Mouse (Mus musculus) large intestine, adult 2 months (tissue): ENCODE data around the gene Klhl35. TPM values are rescaled to one million over a fixed set of nuclear protein-coding genes. Genes with fewer than 3 reads are reported as not detected.
"Not testable (repeated sequence)": the region's sequence is repeated elsewhere in the genome, so short reads cannot be mapped to it uniquely, and the experiment has no call there.

Experiments
- DNase-seq: peaks from one replicate; pipeline ENCODE4 v3.0.0-alpha.2; 2012; ENCODE audit warnings: low read depth, low spot score
- WGBS: fragments of 180-500 bp; shearing (Covaris S2); methylation state at CpG from one replicate; pipeline ENCODE4 v1.1.7; 2018; 5-methylcytosine and 5-hydroxymethylcytosine counted together
- polyA plus RNA-seq: library from polyadenylated mRNA; depleted of rRNA; stranded (reverse); fragments of >200 nt; gene quantifications from 2 replicates; pipeline ENCODE4 v1.2.3, GENCODE M21; 2012; rRNA removed

Klhl35 gene
- polyA plus RNA-seq, 1 experiment: 0.11 TPM

GRCm38 (mm10) chr7:99483271-99483923 lies 17.6 kb downstream of the Klhl35 start, which contains the start of gene Rps3:
Gene Rps3, minus strand, starts transcription at chr7:99483738.
- under 1% methylated on average over 45 of the region's 45 CpGs for WGBS

GRCm38 (mm10) chr7:99483924-99484319 lies 18.1 kb downstream of the Klhl35 start:
- no peak for DNase-seq
- 42% methylated on average over 8 of the region's 8 CpGs for WGBS

More at GRCm38 (mm10) chr7:99483271-99483923, 17.6 kb downstream of the Klhl35 start, which contains the start of gene Rps3:
- peak; percentile 92 for DNase-seq

DNA sequence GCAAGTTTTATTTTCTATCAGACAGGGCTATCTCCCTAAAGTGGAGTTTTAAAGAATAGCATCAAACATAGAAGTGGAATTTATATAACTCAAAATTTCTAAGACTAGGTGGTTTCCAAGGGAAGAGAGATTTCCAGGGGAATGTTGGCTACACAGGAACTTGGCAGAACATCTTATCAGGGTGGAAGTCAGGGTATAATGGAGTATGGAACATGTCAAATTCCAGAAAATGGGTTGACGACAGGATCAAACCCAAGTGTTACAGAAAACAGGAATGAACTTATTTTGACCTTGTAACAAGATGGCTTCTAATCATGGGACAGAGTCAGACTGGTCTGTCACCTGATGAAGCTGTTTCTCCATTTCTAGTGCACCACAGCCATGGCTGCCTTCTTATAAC lies 18.9 kb downstream of the Klhl35 start:
- WGBS: 87% methylated on average over 1 of the region's 1 CpGs

GRCm38 (mm10) chr7:99489708-99490107 lies 23.9 kb downstream of the Klhl35 start:
- 70% methylated on average over 5 of the region's 5 CpGs for WGBS
- no peak for DNase-seq

More for the DNA sequence above, 18.9 kb downstream of the Klhl35 start:
- no peak for DNase-seq

GRCm38 (mm10) chr7:99499128-99499527 lies 33.3 kb downstream of the Klhl35 start:
- no peak for DNase-seq
- WGBS: 64% methylated on average over 1 of the region's 1 CpGs

DNA sequence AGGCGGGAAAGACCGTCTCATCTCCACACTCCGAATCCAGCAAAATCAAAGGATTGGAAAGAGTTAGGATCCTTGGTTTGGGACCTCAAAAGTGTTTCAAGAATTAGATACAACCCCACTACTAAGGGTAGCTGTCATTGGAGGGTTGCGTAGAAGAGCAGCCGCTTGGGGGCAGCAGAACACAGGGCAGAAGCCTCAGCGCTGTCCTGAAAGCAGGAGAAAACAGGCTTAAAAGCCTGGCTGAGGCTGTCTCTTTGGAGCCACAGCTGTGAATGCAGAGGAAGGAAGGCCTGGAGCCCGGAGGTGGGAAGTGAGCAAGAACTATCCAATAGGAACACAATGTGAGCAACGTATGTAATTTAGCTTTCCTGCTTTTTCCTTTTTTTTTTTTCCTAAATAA lies 34.4 kb downstream of the Klhl35 start:
- WGBS: 6% methylated on average over 8 of the region's 8 CpGs
- DNase-seq: no peak

DNA sequence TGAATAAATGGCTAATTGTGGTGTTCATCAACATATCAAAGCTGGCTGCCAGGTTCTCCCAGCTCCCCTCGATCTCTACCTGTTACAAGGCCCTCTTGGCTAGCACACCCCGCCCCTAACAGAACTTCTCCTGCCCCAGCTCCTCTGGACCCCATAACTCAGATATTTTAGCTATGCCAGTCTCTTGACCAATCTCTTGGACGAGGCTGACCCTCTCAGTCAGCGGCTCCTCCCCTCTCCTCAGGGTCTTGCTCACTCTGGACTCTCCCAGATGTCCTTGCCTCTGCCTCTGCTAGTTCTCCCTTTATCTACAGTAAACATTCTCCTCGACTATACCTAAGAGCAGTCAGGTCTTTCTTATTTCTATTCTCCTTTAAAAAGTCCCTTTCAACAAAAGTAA lies 34.9 kb downstream of the Klhl35 start:
- DNase-seq: no peak
- 59% methylated on average over 5 of the region's 5 CpGs for WGBS

DNA sequence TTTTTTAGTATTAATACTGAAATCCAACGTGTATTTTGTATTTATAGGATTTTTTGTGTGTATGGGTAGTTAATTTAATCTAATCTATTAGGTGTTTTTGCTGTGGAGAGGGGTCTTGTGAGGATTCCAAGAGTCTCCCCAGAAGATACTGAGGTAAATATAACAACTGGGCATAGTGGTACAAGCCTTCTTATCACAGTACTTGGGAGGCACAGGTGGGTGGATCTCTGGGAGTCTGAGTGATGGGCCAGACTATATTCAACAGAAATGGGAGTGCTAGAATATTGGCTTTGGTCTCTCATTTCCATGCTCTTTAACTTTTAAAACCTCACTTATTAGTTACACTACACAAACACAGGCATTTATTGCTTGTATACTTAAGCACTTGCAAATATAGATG lies 35.3 kb downstream of the Klhl35 start:
- DNase-seq: no peak
- 69% methylated on average over 1 of the region's 1 CpGs for WGBS

- DNase-seq: no peak
Observed at GRCm38 (mm10) chr7:99504556-99504955, 38.8 kb downstream of the Klhl35 start.

GRCm38 (mm10) chr7:99508187-99508586 lies 42.4 kb downstream of the Klhl35 start:
- not testable (repeated sequence) for DNase-seq
- WGBS: 13% methylated on average over 2 of the region's 2 CpGs

- WGBS: 11% methylated on average over 8 of the region's 8 CpGs
- no peak for DNase-seq
Observed at GRCm38 (mm10) chr7:99510087-99510501, 44.3 kb downstream of the Klhl35 start.

- no peak for DNase-seq
- 87% methylated on average over 9 of the region's 9 CpGs for WGBS
Observed at GRCm38 (mm10) chr7:99516092-99516813, 50.4 kb downstream of the Klhl35 start.

GRCm38 (mm10) chr7:99516814-99517157 lies 51.0 kb downstream of the Klhl35 start:
- WGBS: 76% methylated on average over 3 of the region's 3 CpGs
- no peak for DNase-seq

DNA sequence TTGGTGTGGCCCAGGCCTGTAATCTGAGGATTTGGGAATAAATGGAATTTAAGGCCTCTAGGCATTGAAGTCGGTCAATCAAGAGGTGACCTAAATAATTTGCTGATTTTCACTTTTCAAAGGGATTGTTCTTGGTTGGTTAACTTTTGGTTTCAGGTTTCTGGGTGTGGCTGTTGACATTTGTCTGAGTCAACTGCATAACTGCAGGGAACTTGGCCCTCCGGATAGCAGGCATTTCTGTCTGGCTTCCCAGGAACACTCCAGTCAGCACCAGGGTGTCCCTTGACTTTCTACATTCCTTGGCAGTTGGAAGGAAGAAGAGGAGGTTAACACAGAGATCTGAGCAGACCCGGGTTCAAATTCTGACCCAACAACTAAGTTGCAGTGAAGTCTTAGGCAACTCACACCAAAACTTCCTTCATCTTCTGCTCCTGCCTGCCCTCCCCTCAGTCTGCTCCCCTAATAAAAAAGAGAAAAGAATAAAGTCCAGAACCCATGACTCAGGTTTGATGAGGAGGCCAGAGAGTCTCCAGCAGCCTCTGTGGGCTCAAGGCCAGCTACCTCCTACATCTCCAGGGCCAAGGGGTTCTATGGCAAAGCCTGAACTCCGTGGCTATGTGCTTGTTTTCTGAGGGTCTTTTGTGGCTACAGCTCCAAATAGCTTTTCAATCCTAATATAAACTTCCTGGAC lies 53.3 kb downstream of the Klhl35 start:
- no peak for DNase-seq
- 21% methylated on average over 4 of the region's 4 CpGs for WGBS

GRCm38 (mm10) chr7:99523121-99523520 lies 57.3 kb downstream of the Klhl35 start:
- no peak for DNase-seq
- WGBS: 17% methylated on average over 8 of the region's 8 CpGs

Other genes with a start within 250 kb of the Klhl35 start
- 244 and 560 TPM in 2 replicates for gene Mogat2, start 227.4 kb upstream of the Klhl35 start, polyA plus RNA-seq
- gene Map6, start 198.6 kb upstream of the Klhl35 start, polyA plus RNA-seq: 1.7 and 2.6 TPM in 2 replicates
- 94.4 and 97.4 TPM in 2 replicates for gene Serpinh1, start 112.8 kb upstream of the Klhl35 start, polyA plus RNA-seq
- 14.3 and 18.3 TPM in 2 replicates for gene Gdpd5, start 84.6 kb upstream of the Klhl35 start, polyA plus RNA-seq
- 386 and 397 TPM in 2 replicates for gene Rps3, start 17.7 kb downstream of the Klhl35 start, polyA plus RNA-seq
- 59.2 and 113 TPM in 2 replicates for gene Arrb1, start 69.5 kb downstream of the Klhl35 start, polyA plus RNA-seq
- gene Tpbgl, start 161.1 kb downstream of the Klhl35 start, polyA plus RNA-seq: 1.8 and 2.2 TPM in 2 replicates
- gene Slco2b1, start 245.3 kb downstream of the Klhl35 start, polyA plus RNA-seq: 25.2 and 43.8 TPM in 2 replicates